Mouse (Mus musculus) myocyte (in vitro differentiated cells): Measurements from ENCODE around the gene Pfn2. TPM values are rescaled to one million over a fixed set of nuclear protein-coding genes. Genes with fewer than 3 reads are reported as not detected.
"Not testable (repeated sequence)": the region's sequence is repeated elsewhere in the genome, so short reads cannot be mapped to it uniquely, and the experiment has no call there.

ENCODE experiments used
- H3K27me3 ChIP-seq: one replicate; pipeline ENCODE4 v1.6.1; 2011; ENCODE audit not compliant: control insufficient read depth, insufficient read depth, insufficient read length
- H3K36me3 ChIP-seq: one replicate; pipeline ENCODE4 v1.6.1; 2011; ENCODE audit not compliant: control insufficient read depth, insufficient read depth
- H3K4me2 ChIP-seq: one replicate; pipeline ENCODE4 v1.6.1; 2011; ENCODE audit warnings: low read depth, control low read depth
- H3K4me3 ChIP-seq: one replicate; pipeline ENCODE4 v1.5.1; 2011; ENCODE audit warnings: mild to moderate bottlenecking, control low read depth, moderate library complexity
- H3K79me2 ChIP-seq: one replicate; pipeline ENCODE4 v1.6.1; 2011; ENCODE audit not compliant: control insufficient read depth, insufficient read depth
- H3ac ChIP-seq: one replicate; pipeline ENCODE4 v1.6.1; 2011; ENCODE audit not compliant: control insufficient read depth, insufficient read length
- CEBPB ChIP-seq: IDR thresholded peaks from 2 replicates; pipeline ENCODE4 v1.6.1; 2011; ENCODE audit warnings: mild to moderate bottlenecking, moderate library complexity; ENCODE audit not compliant: poor library complexity, insufficient read depth, severe bottlenecking
- E2F4 ChIP-seq: IDR thresholded peaks from one replicate; pipeline ENCODE4 v1.6.1; 2011; ENCODE audit warnings: mild to moderate bottlenecking, control low read depth, moderate library complexity; ENCODE audit not compliant: insufficient read depth
- MAX ChIP-seq: IDR thresholded peaks from one replicate; pipeline ENCODE4 v1.6.1; 2011; ENCODE audit warnings: low read depth, mild to moderate bottlenecking, control low read depth
- MYOD1 ChIP-seq, 3 experiments: IDR thresholded peaks; one replicate each; pipeline ENCODE4 v1.6.1; 2011; ENCODE audit warnings: control low read depth in 2 of 3, low read depth in 2 of 3, mild to moderate bottlenecking in 2 of 3, moderate library complexity in 1 of 3; ENCODE audit not compliant: insufficient read length in 2 of 3, control insufficient read depth in 1 of 3
- MYOG ChIP-seq, 3 experiments: IDR thresholded peaks; one replicate each; pipeline ENCODE4 v1.6.1; 2011; ENCODE audit warnings: control low read depth in 2 of 3, low read depth in 2 of 3, mild to moderate bottlenecking in 2 of 3; ENCODE audit not compliant: insufficient read length in 2 of 3, control insufficient read depth in 1 of 3, insufficient read depth in 1 of 3
- POLR2A ChIP-seq: IDR thresholded peaks from one replicate; pipeline ENCODE4 v1.6.1; 2011; ENCODE audit warnings: low read depth, mild to moderate bottlenecking, control low read depth, moderate library complexity; ENCODE audit not compliant: insufficient read length
- POLR2AphosphoS2 ChIP-seq: IDR thresholded peaks from one replicate; pipeline ENCODE4 v1.6.1; 2011; ENCODE audit warnings: low read depth, control low read depth; ENCODE audit not compliant: insufficient read length
- REST ChIP-seq: IDR thresholded peaks from one replicate; pipeline ENCODE4 v1.6.1; 2011; ENCODE audit warnings: mild to moderate bottlenecking, control low read depth, moderate library complexity; ENCODE audit not compliant: insufficient read depth, insufficient read length
- SRF ChIP-seq: IDR thresholded peaks from one replicate; pipeline ENCODE4 v1.6.1; 2011; ENCODE audit warnings: low read depth; ENCODE audit not compliant: control insufficient read depth, insufficient read length
- TCF12 ChIP-seq: IDR thresholded peaks from one replicate; pipeline ENCODE4 v1.6.1; 2011; ENCODE audit warnings: mild to moderate bottlenecking, control low read depth; ENCODE audit not compliant: poor library complexity, insufficient read depth, severe bottlenecking
- TCF3 ChIP-seq: IDR thresholded peaks from one replicate; pipeline ENCODE4 v1.6.1; 2011; ENCODE audit warnings: low read depth, control low read depth; ENCODE audit not compliant: insufficient read length
- USF1 ChIP-seq: IDR thresholded peaks from one replicate; pipeline ENCODE4 v1.6.1; 2011; ENCODE audit warnings: low read depth, mild to moderate bottlenecking, control low read depth, moderate library complexity
- polyA plus RNA-seq: library from polyadenylated mRNA; unstranded; fragments of >200 nt; fragmentation: generic; extraction: Trizol; gene quantifications from one replicate; pipeline ENCODE4 v1.2.1, GENCODE M21; 2012; ENCODE audit warnings: missing spikeins

The Pfn2 gene
- polyA plus RNA-seq, 1 experiment: 13.0 TPM

DNA sequence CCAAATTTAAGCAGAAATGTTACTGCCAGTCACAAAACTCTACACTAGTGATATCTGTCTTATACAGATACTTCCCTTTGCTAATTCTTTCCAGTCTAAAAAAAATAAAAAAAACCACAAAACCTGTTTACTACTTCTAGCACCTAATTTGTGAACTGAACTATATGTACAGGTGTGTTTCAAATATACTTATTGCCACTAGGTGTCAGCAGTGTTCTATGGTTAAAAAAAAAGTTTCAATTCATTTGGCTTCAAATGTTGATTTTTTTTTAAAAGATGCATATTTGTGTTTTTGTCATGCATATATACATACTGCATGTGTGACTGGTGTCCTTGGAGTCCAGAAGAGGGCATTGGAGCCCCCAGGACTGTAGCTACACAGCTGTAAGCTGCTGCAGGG lies 4.1 kb downstream of the Pfn2 start:
- H3ac ChIP-seq: no peak overlapping the region
- H3K79me2 ChIP-seq: no peaks in the 10 kb centered on the region
- no peaks in the 10 kb centered on the region for H3K27me3 ChIP-seq
- no peak overlapping the region for H3K4me2 ChIP-seq
- TF ChIP-seq REST: no peak
- no peak for TF ChIP-seq MAX
- TF ChIP-seq USF1: no peak
- no peak for TF ChIP-seq MYOD1 (IDR thresholded peaks at IDR 0.05; ENCODE audit: control insufficient read depth in 1 of 3, insufficient read length in 2 of 3, low read depth in 2 of 3)
- no peak for TF ChIP-seq MYOG (IDR thresholded peaks at IDR 0.05; ENCODE audit: control insufficient read depth in 1 of 3, insufficient read depth in 1 of 3, insufficient read length in 2 of 3, low read depth in 2 of 3)
- no peak for TF ChIP-seq SRF
- TF ChIP-seq POLR2AphosphoS2: no peak
- TF ChIP-seq CEBPB: no peak
- no peak for TF ChIP-seq TCF12
- no peaks in the 10 kb centered on the region for H3K36me3 ChIP-seq
- H3K4me3 ChIP-seq: no peak overlapping the region

DNA sequence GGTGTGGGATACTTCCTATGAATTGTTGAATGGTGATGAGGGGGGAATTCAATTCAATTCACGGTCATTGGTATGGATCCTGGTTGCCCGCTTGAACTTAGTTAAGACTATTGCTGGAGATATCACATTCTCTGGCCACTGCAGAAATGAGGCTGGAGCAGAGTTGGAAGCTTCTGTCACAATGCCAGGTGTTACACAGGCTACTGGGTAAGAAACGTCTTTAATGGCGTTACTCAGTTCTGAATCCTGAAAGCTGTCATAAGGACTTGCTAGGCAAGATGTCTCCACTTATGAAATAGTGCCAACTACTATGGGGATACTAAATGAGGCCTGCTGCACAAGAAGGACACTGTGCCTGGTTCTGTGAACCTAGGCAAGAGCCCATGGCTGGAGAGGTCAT lies 11.0 kb downstream of the Pfn2 start:
- no peaks in the 10 kb centered on the region for H3K36me3 ChIP-seq
- no peaks in the 10 kb centered on the region for H3K79me2 ChIP-seq
- H3K27me3 ChIP-seq: no peaks in the 10 kb centered on the region
- H3K4me2 ChIP-seq: no peak overlapping the region
- H3K4me3 ChIP-seq: no peak overlapping the region
- H3ac ChIP-seq: no peak overlapping the region
- TF ChIP-seq MAX (no peak), CEBPB (no peak), USF1 (no peak), SRF (no peak), MYOD1 (IDR thresholded peaks at IDR 0.05; ENCODE audit: control insufficient read depth in 1 of 3, insufficient read length in 2 of 3, low read depth in 2 of 3) (no peak), E2F4 (no peak), POLR2AphosphoS2 (no peak), TCF12 (no peak), MYOG (IDR thresholded peaks at IDR 0.05; ENCODE audit: control insufficient read depth in 1 of 3, insufficient read depth in 1 of 3, insufficient read length in 2 of 3, low read depth in 2 of 3) (no peak), REST (no peak), TCF3 (no peak), POLR2A (no peak)

DNA sequence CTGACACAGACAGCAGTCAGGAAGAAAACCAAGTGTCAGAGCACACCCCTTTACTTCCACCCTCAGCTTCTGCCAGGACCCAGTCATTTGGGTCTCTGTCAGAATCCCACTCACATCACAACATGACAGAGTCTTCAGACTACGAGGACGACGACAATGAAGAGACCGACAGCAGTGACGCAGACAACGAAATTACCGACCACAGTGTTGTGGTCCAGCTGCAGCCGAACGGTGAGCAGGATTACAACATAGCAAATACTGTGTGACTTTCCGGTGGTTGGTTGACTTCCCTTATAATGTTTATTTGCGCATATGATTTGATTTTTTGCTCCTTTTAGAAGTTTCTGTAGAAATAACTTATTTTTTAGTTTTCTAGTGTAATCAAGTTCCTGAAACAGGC lies 14.3 kb downstream of the Pfn2 start:
- no peak for TF ChIP-seq SRF
- TF ChIP-seq REST: no peak
- TF ChIP-seq USF1: no peak
- TF ChIP-seq TCF12: no peak
- no peak for TF ChIP-seq MYOD1 (IDR thresholded peaks at IDR 0.05; ENCODE audit: control insufficient read depth in 1 of 3, insufficient read length in 2 of 3, low read depth in 2 of 3)
- TF ChIP-seq CEBPB: no peak
- TF ChIP-seq TCF3: no peak
- no peak for TF ChIP-seq MYOG (IDR thresholded peaks at IDR 0.05; ENCODE audit: control insufficient read depth in 1 of 3, insufficient read depth in 1 of 3, insufficient read length in 2 of 3, low read depth in 2 of 3)
- no peak for TF ChIP-seq POLR2AphosphoS2
- no peak for TF ChIP-seq POLR2A
- no peak for TF ChIP-seq E2F4
- no peak for TF ChIP-seq MAX
- H3ac ChIP-seq: no peak overlapping the region
- no peaks in the 10 kb centered on the region for H3K36me3 ChIP-seq
- no peaks in the 10 kb centered on the region for H3K27me3 ChIP-seq
- H3K4me3 ChIP-seq: no peak overlapping the region
- no peak overlapping the region for H3K4me2 ChIP-seq
- H3K79me2 ChIP-seq: no peaks in the 10 kb centered on the region

DNA sequence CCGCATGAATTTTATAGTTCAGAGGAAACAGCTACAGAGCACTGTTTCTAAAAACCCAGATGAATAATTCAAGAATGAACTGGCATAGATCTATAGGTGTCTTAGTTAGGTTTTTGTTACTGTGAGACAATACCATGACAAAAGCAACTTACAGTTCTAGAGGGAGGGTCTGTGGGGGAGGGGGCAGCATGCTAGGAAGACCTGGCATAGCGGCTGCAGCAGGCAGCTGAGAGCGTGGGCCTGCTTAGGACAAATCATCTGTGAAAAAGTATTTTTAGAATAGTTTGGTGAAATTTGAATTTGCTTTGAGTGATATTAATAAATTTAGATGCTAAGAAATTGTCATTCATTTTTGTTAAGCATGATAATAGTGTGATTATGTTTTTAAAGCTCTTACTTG lies 22.0 kb downstream of the Pfn2 start:
- Histone ChIP-seq H3K36me3 (peaks cover 18% of the 10 kb centered on the region), H3K79me2 (no peaks in the 10 kb centered on the region), H3ac (no peak overlapping the region), H3K4me2 (no peak overlapping the region), H3K4me3 (no peak overlapping the region), H3K27me3 (no peaks in the 10 kb centered on the region)
- TF ChIP-seq MAX (no peak), MYOD1 (IDR thresholded peaks at IDR 0.05; ENCODE audit: control insufficient read depth in 1 of 3, insufficient read length in 2 of 3, low read depth in 2 of 3) (no peak), POLR2AphosphoS2 (no peak), REST (no peak), CEBPB (no peak), SRF (no peak), MYOG (IDR thresholded peaks at IDR 0.05; ENCODE audit: control insufficient read depth in 1 of 3, insufficient read depth in 1 of 3, insufficient read length in 2 of 3, low read depth in 2 of 3) (no peak), TCF3 (no peak), E2F4 (no peak), USF1 (no peak), TCF12 (no peak), POLR2A (no peak)

DNA sequence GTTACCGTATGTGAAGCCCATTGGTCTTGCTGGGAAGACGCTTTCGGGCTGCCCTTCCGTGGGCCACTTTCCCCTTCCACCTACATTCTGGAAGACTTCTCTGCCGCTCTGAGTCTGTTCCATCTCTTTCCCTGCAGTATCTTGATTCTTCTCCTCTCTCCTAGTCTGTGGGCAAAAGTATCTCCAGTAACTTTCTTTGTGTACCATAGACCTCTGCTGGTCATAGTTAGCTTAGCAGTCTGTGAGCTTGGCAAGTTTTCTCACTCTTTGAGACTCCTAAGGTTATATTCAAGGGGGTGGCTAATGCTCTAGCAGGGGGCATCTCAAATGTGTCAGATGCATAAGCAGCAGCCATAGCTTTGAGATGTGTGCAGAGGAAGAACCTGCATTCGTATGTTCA lies 32.4 kb downstream of the Pfn2 start:
- H3ac ChIP-seq: no peak overlapping the region
- H3K4me2 ChIP-seq: no peak overlapping the region
- H3K36me3 ChIP-seq: peaks cover under 1% of the 10 kb centered on the region
- no peak overlapping the region for H3K4me3 ChIP-seq
- no peak for TF ChIP-seq POLR2A
- no peak for TF ChIP-seq REST
- no peak for TF ChIP-seq E2F4
- no peak for TF ChIP-seq POLR2AphosphoS2
- TF ChIP-seq MYOG (IDR thresholded peaks at IDR 0.05; ENCODE audit: control insufficient read depth in 1 of 3, insufficient read depth in 1 of 3, insufficient read length in 2 of 3, low read depth in 2 of 3): no peak
- TF ChIP-seq TCF12: no peak
- no peak for TF ChIP-seq SRF
- TF ChIP-seq TCF3: no peak
- no peak for TF ChIP-seq MAX
- TF ChIP-seq CEBPB: no peak
- TF ChIP-seq USF1: no peak
- no peaks in the 10 kb centered on the region for H3K27me3 ChIP-seq
- no peaks in the 10 kb centered on the region for H3K79me2 ChIP-seq

DNA sequence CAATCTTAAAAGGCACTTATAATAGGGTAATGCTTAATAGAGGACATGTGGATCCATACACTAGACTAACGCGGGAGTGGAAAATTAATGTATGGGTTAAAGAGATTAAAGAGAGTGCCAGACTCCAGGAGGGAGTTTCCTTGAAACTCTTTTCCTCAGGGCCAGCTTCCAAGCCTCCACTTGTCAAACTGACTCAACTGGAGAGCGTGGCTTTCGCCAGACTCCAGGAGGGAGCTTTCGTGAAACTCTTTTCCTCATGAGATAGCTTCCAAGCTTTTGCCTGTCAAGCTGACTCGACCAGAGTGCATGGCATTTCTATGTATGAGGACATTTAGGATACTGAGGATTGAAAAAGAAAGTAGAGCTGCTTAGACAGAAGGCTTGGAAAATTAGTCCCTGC lies 52.8 kb downstream of the Pfn2 start:
- H3K4me3 ChIP-seq, H3K79me2 ChIP-seq, H3K4me2 ChIP-seq, H3K36me3 ChIP-seq, H3ac ChIP-seq, H3K27me3 ChIP-seq: not testable (repeated sequence)
